Mouse (Mus musculus): Measurements from ENCODE around the gene Celsr1. TPM values are rescaled to one million over a fixed set of nuclear protein-coding genes. Genes with fewer than 3 reads are reported as not detected.
"Not testable (repeated sequence)": the region's sequence is repeated elsewhere in the genome, so short reads cannot be mapped to it uniquely, and the experiment has no call there.

Celsr1 gene
- total RNA-seq, 2 experiments from 2014 or later, result 5.5 to 5.8 TPM

DNA sequence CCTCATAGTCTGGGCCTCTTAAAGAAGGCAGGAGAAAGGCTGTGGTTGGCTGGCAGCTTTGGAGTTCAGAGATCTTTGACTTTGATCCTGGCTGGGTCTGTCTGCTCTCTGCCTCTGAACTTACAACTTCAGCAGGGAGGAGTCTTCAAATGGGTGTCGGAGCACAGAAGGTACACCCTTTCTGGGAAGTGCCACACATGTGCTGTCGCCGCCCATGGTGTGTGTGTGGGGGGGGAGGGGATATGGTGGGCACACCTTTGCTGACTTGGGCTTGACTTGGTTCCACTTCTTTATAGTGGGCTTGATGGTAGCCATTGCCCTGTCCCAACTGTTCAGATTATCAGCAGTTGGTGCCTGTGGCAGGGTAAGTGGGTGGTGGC lies 31.3 kb upstream of the Celsr1 start:
- no peak for DNase-seq (ENCODE audit: low spot score in 2 of 2)

GRCm38 (mm10) chr15:86064191-86064849 lies 30.7 kb upstream of the Celsr1 start:
- no peak for DNase-seq (ENCODE audit: low spot score in 2 of 2)

- no peak for DNase-seq (ENCODE audit: low spot score in 2 of 2)
These were observed 28.4 kb upstream of the Celsr1 start for GRCm38 (mm10) chr15:86061848-86062481.

DNA sequence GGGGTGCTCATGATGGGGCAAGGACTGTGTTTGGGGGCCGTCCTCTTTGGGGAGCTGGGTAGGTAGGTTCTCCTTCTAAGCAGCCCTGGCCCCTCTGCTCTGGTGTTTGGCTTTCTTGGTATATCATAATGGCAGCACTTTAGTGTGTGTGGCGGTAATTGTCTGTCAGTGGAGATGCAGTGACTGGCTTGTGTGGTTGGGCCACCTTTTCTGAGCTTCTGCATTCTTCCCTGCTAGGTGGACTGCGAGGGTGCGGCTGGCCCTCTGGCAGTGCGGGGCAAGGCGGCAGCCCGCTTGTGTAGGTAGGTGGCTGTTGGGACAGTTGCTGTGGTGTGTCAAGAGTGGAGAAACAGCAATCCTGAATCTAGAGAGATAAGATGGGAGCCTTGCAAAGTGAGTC lies 27.6 kb upstream of the Celsr1 start:
- DNase-seq (ENCODE audit: low spot score in 2 of 2), result no peak

GRCm38 (mm10) chr15:86060581-86060980 lies 27.0 kb upstream of the Celsr1 start:
- DNase-seq (ENCODE audit: low spot score in 2 of 2), result no peak

GRCm38 (mm10) chr15:86059835-86060380 lies 26.3 kb upstream of the Celsr1 start:
- DNase-seq (ENCODE audit: low spot score in 2 of 2), result no peak

DNA sequence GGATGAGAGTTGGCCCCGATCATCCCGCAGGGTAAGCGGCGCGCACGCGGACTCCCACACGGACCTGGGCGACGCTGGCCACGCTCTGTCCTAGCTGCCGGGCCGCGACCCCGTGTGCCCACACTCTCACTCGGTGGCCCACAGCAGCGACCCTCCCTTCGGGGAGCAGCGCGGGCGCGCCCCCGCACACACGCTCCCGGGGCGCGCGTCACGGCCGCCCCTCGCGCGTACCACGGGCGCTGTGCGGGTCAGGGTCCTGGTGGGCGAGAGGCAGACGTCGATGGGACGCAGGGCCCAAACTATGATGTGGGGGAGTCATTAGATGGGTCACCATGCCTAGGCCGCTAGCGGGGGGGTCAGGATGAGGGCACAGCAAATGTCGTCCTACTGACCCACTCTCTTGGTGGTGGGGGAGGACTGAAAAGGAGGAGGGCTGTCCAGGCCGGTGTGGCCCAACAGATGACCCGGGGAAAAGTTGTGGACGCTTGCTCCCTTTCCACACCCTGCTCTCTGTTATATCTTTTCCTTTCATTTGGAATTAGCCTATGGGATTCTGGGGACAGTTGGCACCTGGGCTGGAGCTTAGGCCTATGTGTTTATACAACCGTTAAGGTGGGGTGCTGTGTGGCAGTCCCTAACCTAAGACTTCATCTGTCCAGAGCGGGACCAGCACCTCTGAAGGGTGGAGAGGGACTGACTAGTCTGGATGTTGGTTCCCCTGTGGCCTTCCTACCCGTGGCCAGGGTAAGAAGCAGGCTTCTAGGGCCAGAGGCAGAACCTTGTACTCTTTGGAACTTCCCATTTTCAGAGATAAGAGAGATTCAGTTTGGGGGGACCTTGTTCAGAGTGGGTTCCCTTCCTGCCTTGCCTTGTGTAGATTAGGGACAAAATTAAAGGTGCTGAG lies 25.6 kb upstream of the Celsr1 start:
- DNase-seq (ENCODE audit: low spot score in 2 of 2), result peak in 1 of 2 experiments; percentile 43

GRCm38 (mm10) chr15:86058394-86058915 lies 24.9 kb upstream of the Celsr1 start:
- DNase-seq (ENCODE audit: low spot score in 2 of 2), result peak; percentile 85 to 90

- no peak for DNase-seq (ENCODE audit: low spot score in 2 of 2)
These were observed 24.3 kb upstream of the Celsr1 start for GRCm38 (mm10) chr15:86057908-86058307.

- no peak for DNase-seq (ENCODE audit: low spot score in 2 of 2)
These were observed 23.8 kb upstream of the Celsr1 start, which contains the start of gene Gramd4 for GRCm38 (mm10) chr15:86057413-86057812. Gene Gramd4 (plus strand): TSS chr15:86057695.

GRCm38 (mm10) chr15:86056221-86056760 lies 22.7 kb upstream of the Celsr1 start:
- no peak for DNase-seq (ENCODE audit: low spot score in 2 of 2)

- not testable (repeated sequence) for DNase-seq (ENCODE audit: low spot score in 2 of 2)
These were observed 21.3 kb upstream of the Celsr1 start for GRCm38 (mm10) chr15:86054861-86055260.

- peak; percentile 84 to 88 for DNase-seq (ENCODE audit: low spot score in 2 of 2)
These were observed 20.4 kb upstream of the Celsr1 start for GRCm38 (mm10) chr15:86053890-86054536.

DNA sequence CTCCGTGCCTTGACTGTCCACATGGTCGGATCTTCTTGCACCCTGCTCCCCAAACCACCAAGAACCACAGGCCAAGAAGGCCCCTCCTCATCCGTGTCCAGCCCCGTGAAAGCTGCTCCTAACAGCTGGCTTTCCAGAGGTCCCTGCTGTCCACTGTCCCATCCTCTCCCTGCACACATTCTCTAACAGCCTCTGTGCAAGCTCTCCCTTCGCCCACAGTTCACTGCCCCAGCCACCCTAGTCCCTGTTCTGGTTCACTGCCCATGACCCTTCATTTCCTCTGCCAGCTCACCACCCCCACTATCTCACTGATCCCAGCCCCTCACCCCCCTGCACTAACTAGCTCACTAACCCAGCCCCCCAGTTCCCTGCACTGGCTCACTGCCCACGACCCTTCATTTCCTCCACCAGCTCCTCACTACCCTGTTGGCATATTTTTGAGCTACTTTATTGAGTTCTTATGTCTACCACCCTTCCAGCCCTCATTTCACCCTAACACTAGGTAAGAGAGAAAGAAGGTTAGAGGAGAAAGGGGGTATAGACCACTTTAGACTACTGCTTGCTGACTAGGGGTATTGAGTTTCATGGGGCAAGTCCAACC lies 18.4 kb upstream of the Celsr1 start:
- DNase-seq (ENCODE audit: low spot score in 2 of 2), result no peak

- DNase-seq (ENCODE audit: low spot score in 2 of 2), result peak in 1 of 2 experiments; percentile 47
These were observed 17.6 kb upstream of the Celsr1 start for GRCm38 (mm10) chr15:86051152-86051551.

DNA sequence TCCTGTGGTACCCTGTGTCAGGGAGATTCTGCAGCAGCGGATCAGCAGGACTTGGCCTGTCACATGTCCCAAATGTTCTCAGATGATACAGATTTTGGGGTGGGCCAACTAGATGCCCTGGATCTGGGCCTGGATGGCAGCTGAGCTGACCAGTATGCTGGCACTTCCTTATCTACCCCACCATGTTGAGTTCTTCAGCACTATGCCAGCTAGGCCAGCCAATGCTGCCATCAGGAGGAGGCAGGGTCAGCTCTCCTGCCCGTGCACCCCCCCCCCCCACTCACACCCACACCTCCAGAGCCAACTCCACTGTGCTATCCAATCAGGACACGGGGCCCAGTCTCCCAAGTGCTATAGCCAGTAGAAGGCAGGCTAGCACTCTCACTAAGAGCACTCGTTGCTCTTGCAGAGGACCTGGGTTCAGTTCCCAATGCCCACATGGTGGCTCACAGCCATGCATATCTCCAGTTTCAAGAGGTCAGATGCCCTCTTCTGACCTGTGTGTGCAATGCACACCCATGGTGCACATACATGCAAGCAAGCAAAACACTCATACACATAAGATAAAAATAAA lies 16.7 kb upstream of the Celsr1 start:
- DNase-seq (ENCODE audit: low spot score in 2 of 2), result no peak

GRCm38 (mm10) chr15:86049510-86049909 lies 15.9 kb upstream of the Celsr1 start:
- DNase-seq (ENCODE audit: low spot score in 2 of 2), result no peak

- no peak for DNase-seq (ENCODE audit: low spot score in 2 of 2)
These were observed 8.8 kb upstream of the Celsr1 start for GRCm38 (mm10) chr15:86042364-86042763.

GRCm38 (mm10) chr15:86041421-86041820 lies 7.8 kb upstream of the Celsr1 start:
- no peak for DNase-seq (ENCODE audit: low spot score in 2 of 2)

GRCm38 (mm10) chr15:86038802-86039201 lies 5.2 kb upstream of the Celsr1 start:
- DNase-seq (ENCODE audit: low spot score in 2 of 2), result peak; percentile 66 to 68

Measured in layer of hippocampus, postnatal 14 days (tissue).